Mouse (Mus musculus) E14TG2a.4 (cell line): ENCODE data around the gene Ankrd23.

Experiments
- CTCF ChIP-seq: conservative IDR thresholded peaks from 2 replicates; pipeline ENCODE4 v1.5.1; 2014; ENCODE audit warnings: low read length
- NANOG ChIP-seq: IDR thresholded peaks from 2 replicates; pipeline ENCODE4 v1.6.1; 2014; ENCODE audit warnings: borderline replicate concordance, low read length, mixed read lengths
- POU5F1 ChIP-seq: IDR thresholded peaks from 2 replicates; pipeline ENCODE4 v1.6.1; 2014; ENCODE audit warnings: low read length, borderline replicate concordance

DNA sequence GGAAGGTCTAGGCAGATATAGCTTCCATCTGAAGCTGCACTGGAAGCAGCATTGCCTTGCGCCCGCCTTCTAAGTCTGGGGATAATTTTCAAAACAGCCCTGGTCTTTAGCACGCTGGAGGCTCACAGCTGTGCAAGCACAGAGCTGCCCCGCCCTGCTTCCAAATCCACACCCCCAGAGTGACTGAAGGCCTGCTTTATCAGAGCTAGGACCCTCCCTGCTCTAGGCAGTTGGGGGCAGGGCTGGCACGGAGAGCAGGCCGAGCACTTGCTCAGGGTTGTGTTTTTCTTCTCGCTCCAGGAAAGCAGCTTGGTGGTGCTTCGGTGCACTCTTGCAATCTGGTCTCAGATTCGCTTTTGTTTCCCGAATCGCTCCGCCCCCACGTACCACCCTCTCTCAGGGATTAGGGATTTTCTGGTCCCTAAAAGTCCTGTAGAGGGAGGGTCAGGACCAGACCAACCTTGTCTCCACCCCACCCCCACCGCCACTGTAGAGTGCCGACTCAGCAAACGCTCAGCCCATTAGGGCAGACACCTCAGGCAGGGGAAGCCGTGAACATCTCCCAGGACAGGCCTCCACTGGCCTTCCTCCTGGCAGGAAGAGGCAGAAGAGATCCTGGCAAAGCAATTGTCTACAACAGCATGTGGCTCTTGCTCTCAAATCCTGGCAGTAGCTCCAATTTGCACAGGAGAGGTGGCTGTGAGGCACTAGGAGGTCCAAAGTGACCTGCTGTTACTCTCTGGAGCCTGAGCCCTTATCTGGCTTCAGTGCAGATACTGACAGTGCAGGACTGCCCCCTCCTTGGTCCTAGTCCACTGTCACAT is 43.9 kb upstream of the Ankrd23 start:
- TF ChIP-seq CTCF: no peak
- no peak for TF ChIP-seq POU5F1
- TF ChIP-seq NANOG: no peak
